Mouse (Mus musculus) cortical plate, adult 2 months (tissue): ENCODE data around the gene Zfp830.
A peak's percentile ranks its signal among the peaks of the same experiment; 100 is the strongest.

Experiments used
- CTCF ChIP-seq: fragments of 200-500 bp; IDR thresholded peaks from 2 replicates; pipeline ENCODE4 v1.5.1; 2011; ENCODE audit warnings: mild to moderate bottlenecking, control low read depth, low read length; ENCODE audit not compliant: insufficient read depth; ENCODE audit errors: extremely low read depth
- POLR2A ChIP-seq: fragments of 200-500 bp; IDR thresholded peaks from 2 replicates; pipeline ENCODE4 v1.6.1; 2011; ENCODE audit warnings: mild to moderate bottlenecking, low read length, control low read depth; ENCODE audit not compliant: insufficient read depth; ENCODE audit errors: extremely low read depth

DNA sequence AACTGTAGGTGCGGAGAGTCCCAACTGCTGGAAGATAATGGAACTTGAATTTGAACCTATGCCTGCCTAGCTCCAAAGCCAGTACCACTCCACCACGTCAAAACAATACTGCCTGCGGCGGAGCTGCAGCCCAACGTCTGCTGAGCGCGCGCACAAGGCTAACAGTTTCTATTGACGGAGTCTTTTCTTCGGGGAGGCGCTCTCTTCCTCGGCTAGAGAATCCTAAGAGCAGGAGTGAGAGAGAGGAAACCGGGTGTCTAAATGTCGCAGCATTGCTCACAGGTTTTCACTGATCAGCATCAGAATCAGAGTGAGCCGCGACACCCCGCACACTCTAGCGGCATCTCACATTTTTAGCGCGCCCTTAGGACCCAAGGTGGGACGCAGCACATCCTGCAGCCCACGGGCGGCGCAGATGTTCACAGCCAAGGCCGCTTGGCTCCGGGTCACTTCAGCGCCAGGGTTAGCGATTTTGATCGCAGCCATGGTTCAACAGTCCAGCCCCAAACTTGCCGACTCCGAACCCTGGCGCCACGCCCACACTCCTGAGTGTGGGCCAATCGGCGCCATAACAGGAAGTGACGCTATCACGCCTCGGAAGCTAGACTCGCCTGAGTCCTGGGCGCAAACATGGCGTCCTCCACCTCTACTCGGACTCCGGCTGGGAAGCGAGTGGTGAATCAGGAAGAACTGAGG lies at the start of gene Zfp830, which contains the start of gene Cct6b:
- TF ChIP-seq CTCF (no peak), POLR2A (peak; percentile 94)
